Mouse (Mus musculus): ENCODE measurements around the gene Myo10.

DNA sequence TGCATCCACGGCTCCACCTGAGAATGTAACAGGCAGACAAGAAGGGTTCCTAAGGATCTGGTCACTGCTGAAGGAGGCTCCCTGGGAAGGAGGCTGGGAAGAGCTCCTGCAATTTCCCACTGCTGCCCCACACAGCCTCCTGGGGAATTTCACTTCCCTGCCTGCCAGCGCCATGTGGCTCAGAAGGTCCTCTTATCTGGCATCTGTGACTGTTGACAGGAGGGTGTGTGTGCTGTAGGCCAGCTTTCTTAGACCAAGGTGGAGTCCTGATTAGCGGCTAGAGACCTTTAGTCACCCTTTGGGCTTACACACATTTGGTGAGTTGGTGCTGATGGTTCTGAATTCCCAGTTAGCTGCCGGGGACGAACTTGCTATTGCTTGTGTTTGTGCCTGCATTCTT, 28.0 kb downstream of the Myo10 start:
- TF ChIP-seq GATA1 (IDR thresholded peaks at IDR 0.05; ENCODE audit: low read length) = no peak
- TF ChIP-seq TAL1 (IDR thresholded peaks at IDR 0.05; ENCODE audit: low read length) = no peak
